Mouse (Mus musculus) G1E (cell line): ENCODE results near the gene Fbf1.

Experiments
- CTCF ChIP-seq: IDR thresholded peaks from 2 replicates; pipeline ENCODE4 v1.5.1; 2012; ENCODE audit warnings: low read depth, low read length, inconsistent platforms, mixed read lengths
- GATA2 ChIP-seq: IDR thresholded peaks from 2 replicates; pipeline ENCODE4 v1.6.1; 2012; ENCODE audit warnings: low read depth, low read length, inconsistent platforms, borderline replicate concordance

DNA sequence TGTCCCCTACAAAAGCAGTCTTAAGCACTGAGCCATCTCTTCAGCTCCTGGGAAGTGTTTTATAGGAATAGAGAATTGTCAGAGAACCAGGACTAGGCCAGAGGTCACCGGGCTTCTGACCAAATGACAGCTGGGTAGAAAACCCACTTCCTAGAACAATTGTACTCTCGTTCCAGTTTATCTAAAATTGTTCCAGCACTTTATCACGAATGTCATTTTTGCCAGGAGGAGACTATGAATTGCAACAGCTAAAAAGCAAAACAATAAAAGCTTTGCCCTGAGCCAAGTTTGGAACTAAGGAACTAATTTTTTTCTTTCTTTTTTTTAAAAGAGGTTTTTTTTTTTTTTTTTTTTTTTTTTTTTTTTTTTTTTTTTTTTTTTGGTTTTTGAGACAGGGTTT lies 72.4 kb downstream of the Fbf1 start:
- TF ChIP-seq CTCF: no peak
- no peak for TF ChIP-seq GATA2
